Mouse (Mus musculus) embryo, embryonic 9.5 days (tissue): Measurements from ENCODE around the gene Rexo5.

Source experiments
- DNase-seq: peaks from one replicate; pipeline ENCODE4 v3.0.0-alpha.2; 2017; ENCODE audit errors: extremely low spot score

The Rexo5 gene

DNA sequence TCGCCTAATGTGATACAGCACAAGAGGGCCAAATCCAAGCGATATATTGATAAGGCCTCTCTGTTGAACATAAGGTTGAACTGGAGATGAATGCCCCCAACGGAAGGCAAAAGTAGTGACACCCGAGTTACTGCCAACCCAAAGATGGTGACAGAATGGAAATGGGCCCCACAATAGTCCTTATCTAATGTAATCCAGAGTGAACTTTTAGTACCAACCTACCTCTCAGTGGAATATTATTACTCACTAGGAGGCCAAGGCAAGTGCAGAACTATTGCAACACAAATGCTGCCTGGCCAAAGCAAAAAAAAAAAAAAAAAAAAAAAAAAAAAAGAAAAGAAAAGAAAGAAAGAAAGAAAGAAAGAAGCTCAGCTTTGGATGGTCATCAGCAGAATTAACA, 98.9 kb downstream of the Rexo5 start:
- no peak for DNase-seq

GRCm38 (mm10) chr7:119894818-119895544, 101.2 kb downstream of the Rexo5 start:
- DNase-seq, result no peak

GRCm38 (mm10) chr7:119895639-119896512, 102.1 kb downstream of the Rexo5 start, which contains the start of the genes Lyrm1 and Dcun1d3:
Lyrm1 (plus strand) TSS chr7:119895861.
Dcun1d3 (minus strand) TSS chr7:119896298.
- DNase-seq, result peak; percentile 99

- DNase-seq, result no peak
Measured at GRCm38 (mm10) chr7:119897521-119898109, 103.8 kb downstream of the Rexo5 start.

GRCm38 (mm10) chr7:119898247-119898856, 104.5 kb downstream of the Rexo5 start:
- no peak for DNase-seq
